Mouse (Mus musculus) limb, embryonic 13.5 days (tissue): ENCODE measurements at regions not wholly inside any gene's neighbourhood (a gene's known extent, or its start where the extent isn't known, plus 50 kb on each side); places are given as distances from the start of the nearest gene placed in this dataset.

Experiments used
- ATAC-seq: fragments of 200-750 bp; cut with Nextera tagmentation; 2 replicates; pipeline ENCODE4 v1.8.0; 2017; ENCODE audit warnings: low read depth, moderate number of reproducible peaks, moderate TSS enrichment; ENCODE audit not compliant: low FRiP score
- H3K27ac ChIP-seq: fragments of 300-500 bp; sonication (generic); 2 replicates; pipeline ENCODE4 v1.5.1; 2015; ENCODE audit warnings: inconsistent platforms, mild to moderate bottlenecking, moderate library complexity
- H3K27me3 ChIP-seq: fragments of 300-500 bp; sonication (generic); 2 replicates; pipeline ENCODE4 v1.6.1; 2015; ENCODE audit warnings: mild to moderate bottlenecking, inconsistent platforms
- H3K36me3 ChIP-seq: fragments of 300-500 bp; sonication (generic); 2 replicates; pipeline ENCODE4 v1.6.1; 2015; ENCODE audit warnings: inconsistent platforms, mild to moderate bottlenecking, moderate library complexity
- H3K4me1 ChIP-seq: fragments of 300-500 bp; sonication (generic); 2 replicates; pipeline ENCODE4 v1.6.1; 2015; ENCODE audit warnings: inconsistent platforms
- H3K4me2 ChIP-seq: fragments of 300-500 bp; sonication (generic); replicated peaks from 2 replicates; pipeline ENCODE4 v1.6.1; 2015; ENCODE audit warnings: inconsistent platforms, mild to moderate bottlenecking, moderate library complexity
- H3K4me3 ChIP-seq: fragments of 300-500 bp; sonication (generic); 2 replicates; pipeline ENCODE4 v1.5.1; 2015; ENCODE audit warnings: moderate library complexity, mild to moderate bottlenecking, inconsistent platforms
- H3K9ac ChIP-seq: fragments of 300-500 bp; sonication (generic); 2 replicates; pipeline ENCODE4 v1.6.1; 2015; ENCODE audit warnings: mild to moderate bottlenecking, inconsistent platforms
- H3K9me3 ChIP-seq: fragments of 300-500 bp; sonication (generic); 2 replicates; pipeline ENCODE4 v1.6.1; 2016; ENCODE audit warnings: inconsistent platforms
- WGBS: fragments of 180-500 bp; shearing (Covaris S2); methylation state at CpG from one replicate; pipeline ENCODE4 v1.1.7; 2015; 5-methylcytosine and 5-hydroxymethylcytosine counted together

- no peaks in the 10 kb centered on the region for H3K36me3 ChIP-seq
- no peaks in the 10 kb centered on the region for H3K4me1 ChIP-seq
- no peak overlapping the region for H3K9ac ChIP-seq
- H3K4me2 ChIP-seq = no peak overlapping the region
- no peak overlapping the region for H3K27ac ChIP-seq
- H3K9me3 ChIP-seq = no peaks in the 10 kb centered on the region
- no peak for ATAC-seq
- H3K27me3 ChIP-seq = peaks cover 2% of the 10 kb centered on the region; the same call in 1 of the 2 replicates
- H3K4me3 ChIP-seq = no peak overlapping the region
- WGBS = 6% methylated on average over 3 of the region's 3 CpGs
These were observed 55.9 kb upstream of the Ddx3x start for GRCm38 (mm10) chrX:13224902-13225301.

DNA sequence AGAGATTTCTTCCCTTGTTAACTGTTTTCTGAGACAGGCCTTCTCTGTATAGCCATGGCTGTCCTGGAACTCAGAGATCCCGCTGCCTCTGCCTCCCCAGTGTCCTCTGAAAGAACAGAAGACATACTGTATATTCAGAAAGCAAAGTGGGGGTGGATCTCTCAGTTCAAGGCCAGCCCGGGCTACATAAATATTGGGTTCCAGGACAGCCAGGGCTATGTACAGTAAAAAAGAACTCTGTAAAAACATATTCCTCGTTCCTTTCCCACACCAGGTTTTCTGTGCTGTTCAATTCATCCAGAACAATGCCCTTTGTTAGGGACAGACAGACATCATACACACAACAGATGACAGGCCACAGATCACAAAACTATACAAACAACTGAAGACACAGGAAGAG is 54.3 kb upstream of the Ddx3x start:
- 70% methylated on average over 3 of the region's 3 CpGs for WGBS
- no peak for ATAC-seq
- no peak overlapping the region for H3K27ac ChIP-seq
- no peak overlapping the region for H3K9ac ChIP-seq
- 0 out of 2 replicates have a peak, but pooled peaks cover 3% of the 10 kb centered on the region for H3K4me1 ChIP-seq
- 0 out of 2 replicates have a peak, but pooled peaks cover 2% of the 10 kb centered on the region for H3K27me3 ChIP-seq
- no peak overlapping the region for H3K4me2 ChIP-seq
- H3K36me3 ChIP-seq = no peaks in the 10 kb centered on the region
- H3K4me3 ChIP-seq = no peak overlapping the region
- no peaks in the 10 kb centered on the region for H3K9me3 ChIP-seq

GRCm38 (mm10) chrX:13229891-13230614 is 50.7 kb upstream of the Ddx3x start:
- Histone ChIP-seq H3K9ac (no peak overlapping the region; the same call in 1 of the 2 replicates), H3K4me3 (peak overlapping the region; percentile 40), H3K4me1 (peaks cover 5% of the 10 kb centered on the region; the same call in 1 of the 2 replicates), H3K27ac (peak overlapping the region; percentile 79), H3K27me3 (0 out of 2 replicates have a peak, but pooled peaks cover 2% of the 10 kb centered on the region), H3K9me3 (no peaks in the 10 kb centered on the region), H3K4me2 (peak overlapping the region; percentile 58), H3K36me3 (no peaks in the 10 kb centered on the region)
- WGBS = 24% methylated on average over 8 of the region's 8 CpGs
- ATAC-seq = peak; percentile 52

- peak overlapping the region; percentile 40 for H3K4me3 ChIP-seq
- peak overlapping the region; percentile 58 for H3K4me2 ChIP-seq
- peaks cover 2% of the 10 kb centered on the region; the same call in 1 of the 2 replicates for H3K27me3 ChIP-seq
- H3K9ac ChIP-seq = no peak overlapping the region; the same call in 1 of the 2 replicates
- H3K4me1 ChIP-seq = peaks cover 7% of the 10 kb centered on the region; the same call in 1 of the 2 replicates
- H3K9me3 ChIP-seq = no peaks in the 10 kb centered on the region
- WGBS = 10% methylated on average over 17 of the region's 17 CpGs
- peak; percentile 97 for ATAC-seq
- peak overlapping the region; percentile 79 for H3K27ac ChIP-seq
- H3K36me3 ChIP-seq = no peaks in the 10 kb centered on the region
These were observed 50.1 kb upstream of the Ddx3x start for GRCm38 (mm10) chrX:13230615-13231179.
